Mouse (Mus musculus) liver, embryonic 14.5 days (tissue): ENCODE data around the gene Ucp3.

Experiments
- CTCF ChIP-seq: IDR thresholded peaks from 2 replicates; pipeline ENCODE4 v1.5.1; 2016; ENCODE audit warnings: antibody characterized with exemption, low read depth, control low read depth
- EP300 ChIP-seq: IDR thresholded peaks from 2 replicates; pipeline ENCODE4 v1.6.1; 2016; ENCODE audit warnings: antibody characterized with exemption, low read depth

DNA sequence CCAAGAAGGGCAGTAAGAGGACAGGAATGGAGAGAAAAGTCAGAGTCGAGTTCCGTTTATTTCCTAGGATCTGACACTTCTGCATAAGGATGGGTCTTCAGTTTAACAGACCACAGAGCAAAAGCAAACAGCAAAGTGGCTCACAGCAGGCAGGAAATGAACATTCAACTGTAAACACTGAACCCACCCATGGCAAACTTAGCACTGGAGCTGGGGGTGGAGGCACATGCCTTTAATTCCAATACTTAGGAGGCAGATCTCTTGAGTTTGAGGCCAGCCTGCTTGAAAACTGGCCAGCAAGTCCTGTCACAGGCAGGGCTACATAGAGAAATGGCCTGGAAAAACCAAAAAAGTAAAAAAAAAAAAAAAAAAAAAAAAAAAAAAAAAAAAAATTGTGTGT is 60.7 kb downstream of the Ucp3 start:
- TF ChIP-seq CTCF (no peak), EP300 (no peak)
